Mouse (Mus musculus): ENCODE measurements at regions not wholly inside any gene's neighbourhood (a gene's known extent, or its start where the extent isn't known, plus 50 kb on each side); places are given as distances from the start of the nearest gene placed in this dataset.
A peak's percentile ranks its signal among the peaks of the same experiment; 100 is the strongest.

DNA sequence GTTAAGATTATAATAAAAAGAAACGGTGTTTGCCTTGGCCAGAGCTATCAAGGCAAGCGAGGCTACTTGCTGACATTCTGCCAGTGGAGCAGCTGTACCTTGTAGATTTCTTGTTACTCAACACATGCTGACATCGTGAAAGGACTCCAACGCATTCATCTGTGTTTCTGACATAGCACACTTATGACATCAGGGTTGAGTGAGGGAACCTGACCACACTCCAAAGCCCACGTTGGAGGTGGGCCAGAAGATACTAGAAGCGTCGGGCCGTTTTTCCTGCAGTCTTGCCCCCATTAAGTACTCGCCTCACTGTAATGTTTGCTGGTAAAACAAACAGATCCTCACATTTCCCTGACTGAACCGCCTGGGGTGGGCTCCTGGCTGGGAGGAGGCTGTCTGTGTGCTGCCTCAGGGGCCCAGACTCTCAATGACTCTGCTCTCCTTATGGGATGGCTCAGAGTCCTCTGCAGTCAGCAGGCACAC, 69.0 kb upstream of the Haao start:
- no peak overlapping the region for H3K9ac ChIP-seq (replicated peaks; ENCODE audit: low read length)
- H3K36me3 ChIP-seq (replicated peaks; ENCODE audit: control insufficient read depth, insufficient read depth, low read depth, low read length): no peaks in the 10 kb centered on the region
- H3K4me1 ChIP-seq (ENCODE audit: control insufficient read depth, insufficient read depth, low read length): peaks cover 6% of the 10 kb centered on the region
- no peak overlapping the region for H3K4me3 ChIP-seq (ENCODE audit: low read depth, low read length)
- H3K9me3 ChIP-seq (replicated peaks; ENCODE audit: control insufficient read depth, low read length): no peaks in the 10 kb centered on the region
- no peak overlapping the region for H3K4me2 ChIP-seq (ENCODE audit: low read depth, low read length)
- peak overlapping the region; percentile 35; the same call in 1 of the 2 replicates for H3K27ac ChIP-seq (replicated peaks; ENCODE audit: low read depth, low read length)
- 37% methylated on average over 10 of the region's 10 CpGs for WGBS
- no peaks in the 10 kb centered on the region for H3K27me3 ChIP-seq (ENCODE audit: control insufficient read depth, insufficient read depth, low read length)
- DNase-seq (ENCODE audit: low spot score): peak; percentile 29
- ATAC-seq (replicated peaks; ENCODE audit: insufficient number of reproducible peaks, low FRiP score, low TSS enrichment, low read depth): no peak

DNA sequence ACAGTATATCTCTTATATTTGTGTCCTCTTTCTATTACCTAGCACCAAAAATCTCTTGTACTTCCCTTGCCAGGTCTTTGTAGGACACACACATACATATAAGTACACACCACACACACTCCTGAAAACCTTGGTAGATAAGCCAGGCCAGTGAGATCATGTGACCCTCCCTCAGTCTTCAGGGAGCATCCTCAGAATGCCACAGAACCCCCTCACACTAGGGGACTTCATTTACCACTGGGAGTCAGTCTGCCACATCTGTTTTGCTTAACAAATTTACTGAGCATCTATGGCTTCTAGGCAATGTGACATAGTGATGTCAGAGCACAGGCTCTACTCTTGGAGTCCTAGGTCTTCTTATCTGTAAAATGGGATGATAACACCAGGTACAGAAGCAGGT, 67.3 kb upstream of the Haao start:
- no peak for ATAC-seq (replicated peaks; ENCODE audit: insufficient number of reproducible peaks, low FRiP score, low TSS enrichment, low read depth)
- 0 out of 2 replicates have a peak overlapping the region, but pooled peaks have one; percentile 94 for H3K27ac ChIP-seq (replicated peaks; ENCODE audit: low read depth, low read length)
- no peaks in the 10 kb centered on the region for H3K9me3 ChIP-seq (replicated peaks; ENCODE audit: control insufficient read depth, low read length)
- peaks cover 2% of the 10 kb centered on the region for H3K4me1 ChIP-seq (ENCODE audit: control insufficient read depth, insufficient read depth, low read length)
- H3K9ac ChIP-seq (replicated peaks; ENCODE audit: low read length): no peak overlapping the region
- DNase-seq (ENCODE audit: low spot score): no peak
- no peaks in the 10 kb centered on the region for H3K36me3 ChIP-seq (replicated peaks; ENCODE audit: control insufficient read depth, insufficient read depth, low read depth, low read length)
- H3K4me3 ChIP-seq (ENCODE audit: low read depth, low read length): no peak overlapping the region
- no peak overlapping the region for H3K4me2 ChIP-seq (ENCODE audit: low read depth, low read length)
- no peaks in the 10 kb centered on the region for H3K27me3 ChIP-seq (ENCODE audit: control insufficient read depth, insufficient read depth, low read length)

DNA sequence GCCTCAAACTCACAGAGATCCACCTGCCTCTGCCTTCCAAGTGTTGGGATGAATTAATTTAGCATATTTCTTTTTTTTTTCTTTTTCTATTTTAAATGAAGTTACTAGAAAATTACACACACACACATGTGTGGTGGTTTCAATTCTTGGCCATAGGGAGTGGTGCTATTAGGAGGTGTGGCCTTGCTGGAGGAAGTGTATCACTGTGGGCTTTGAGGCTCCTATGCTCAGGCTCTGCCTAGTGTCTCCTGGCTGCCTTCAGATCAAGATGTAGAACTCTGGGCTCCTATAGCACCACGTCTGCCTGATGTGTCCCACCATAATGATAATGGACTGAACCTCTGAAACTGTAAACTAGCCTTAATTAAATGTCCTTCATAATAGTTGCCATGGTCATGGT, 66.8 kb upstream of the Haao start:
- Histone ChIP-seq H3K9me3 (replicated peaks; ENCODE audit: control insufficient read depth, low read length) (no peaks in the 10 kb centered on the region), H3K9ac (replicated peaks; ENCODE audit: low read length) (no peak overlapping the region), H3K4me2 (ENCODE audit: low read depth, low read length) (no peak overlapping the region), H3K4me1 (ENCODE audit: control insufficient read depth, insufficient read depth, low read length) (peaks cover 2% of the 10 kb centered on the region), H3K27me3 (ENCODE audit: control insufficient read depth, insufficient read depth, low read length) (no peaks in the 10 kb centered on the region), H3K27ac (replicated peaks; ENCODE audit: low read depth, low read length) (0 out of 2 replicates have a peak overlapping the region, but pooled peaks have one; percentile 94), H3K4me3 (ENCODE audit: low read depth, low read length) (no peak overlapping the region), H3K36me3 (replicated peaks; ENCODE audit: control insufficient read depth, insufficient read depth, low read depth, low read length) (no peaks in the 10 kb centered on the region)
- DNase-seq (ENCODE audit: low spot score) (no peak), ATAC-seq (replicated peaks; ENCODE audit: insufficient number of reproducible peaks, low FRiP score, low TSS enrichment, low read depth) (no peak)
- 76% methylated on average over 1 of the region's 1 CpGs for WGBS

DNA sequence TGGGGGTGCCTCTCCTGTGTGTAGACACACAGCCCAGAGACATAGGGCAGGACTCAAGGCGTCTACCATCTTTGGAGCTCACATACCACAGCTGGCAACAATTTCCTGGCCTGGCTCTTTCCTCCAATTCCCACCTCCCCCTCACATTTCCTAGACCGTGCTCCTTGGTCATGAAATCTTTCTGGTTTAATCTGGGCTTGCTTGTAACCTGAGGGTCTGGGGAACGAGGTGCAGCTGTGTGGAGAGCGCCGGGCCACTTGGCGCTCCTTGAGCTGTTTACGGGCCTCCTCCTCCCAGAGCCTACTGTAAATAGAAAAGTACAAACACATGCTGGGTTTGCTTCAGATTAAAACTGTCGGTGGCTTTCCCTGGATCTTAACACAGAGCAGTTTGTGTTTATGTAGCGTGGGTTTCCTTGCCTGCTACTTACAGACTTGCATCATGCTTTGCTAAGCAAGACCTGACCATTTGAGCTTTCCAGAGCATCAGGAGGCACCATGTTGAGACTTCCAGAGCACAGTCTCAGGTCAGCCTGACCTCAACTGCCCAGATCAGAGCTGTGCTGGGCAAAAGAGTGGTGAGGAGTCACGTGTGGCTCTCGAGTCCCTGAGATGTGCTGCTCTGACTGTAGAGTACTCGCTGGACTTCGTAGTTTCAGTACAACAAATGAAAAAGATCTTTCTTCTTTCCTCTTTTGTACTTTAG, 66.1 kb upstream of the Haao start:
- 29% methylated on average over 13 of the region's 13 CpGs for WGBS
- Histone ChIP-seq H3K4me3 (ENCODE audit: low read depth, low read length) (no peak overlapping the region), H3K4me1 (ENCODE audit: control insufficient read depth, insufficient read depth, low read length) (peaks cover 2% of the 10 kb centered on the region), H3K4me2 (ENCODE audit: low read depth, low read length) (no peak overlapping the region), H3K27me3 (ENCODE audit: control insufficient read depth, insufficient read depth, low read length) (no peaks in the 10 kb centered on the region), H3K9ac (replicated peaks; ENCODE audit: low read length) (peak overlapping the region; percentile 29; the same call in 1 of the 2 replicates), H3K9me3 (replicated peaks; ENCODE audit: control insufficient read depth, low read length) (no peaks in the 10 kb centered on the region), H3K27ac (replicated peaks; ENCODE audit: low read depth, low read length) (peak overlapping the region; percentile 94), H3K36me3 (replicated peaks; ENCODE audit: control insufficient read depth, insufficient read depth, low read depth, low read length) (no peaks in the 10 kb centered on the region)
- DNase-seq (ENCODE audit: low spot score): peak; percentile 96
- ATAC-seq (replicated peaks; ENCODE audit: insufficient number of reproducible peaks, low FRiP score, low TSS enrichment, low read depth): peak; percentile 86

DNA sequence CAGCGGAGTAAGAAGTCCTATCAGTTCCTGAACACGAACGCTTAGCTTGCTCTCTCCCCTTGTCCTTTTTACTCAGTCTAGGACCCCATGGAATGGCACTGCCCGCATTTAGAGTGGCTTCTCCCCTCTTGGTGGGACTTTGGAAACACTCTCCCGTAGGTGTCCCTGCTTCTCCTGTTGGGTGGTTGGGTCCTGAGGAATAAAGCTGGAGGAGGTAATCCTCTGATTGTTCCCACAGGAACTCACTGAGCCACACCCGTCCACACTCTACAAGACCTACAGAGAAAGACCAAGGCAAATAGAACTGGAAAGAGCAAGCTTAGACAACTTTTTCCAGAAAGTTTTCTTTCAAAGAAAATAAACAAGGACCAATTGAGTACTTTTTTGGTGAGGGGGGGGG, 64.7 kb upstream of the Haao start:
- ATAC-seq (replicated peaks; ENCODE audit: insufficient number of reproducible peaks, low FRiP score, low TSS enrichment, low read depth): no peak
- DNase-seq (ENCODE audit: low spot score): no peak
- Histone ChIP-seq H3K27ac (replicated peaks; ENCODE audit: low read depth, low read length) (no peak overlapping the region), H3K4me3 (ENCODE audit: low read depth, low read length) (no peak overlapping the region), H3K9ac (replicated peaks; ENCODE audit: low read length) (no peak overlapping the region), H3K36me3 (replicated peaks; ENCODE audit: control insufficient read depth, insufficient read depth, low read depth, low read length) (no peaks in the 10 kb centered on the region), H3K9me3 (replicated peaks; ENCODE audit: control insufficient read depth, low read length) (no peaks in the 10 kb centered on the region), H3K27me3 (ENCODE audit: control insufficient read depth, insufficient read depth, low read length) (no peaks in the 10 kb centered on the region), H3K4me2 (ENCODE audit: low read depth, low read length) (no peak overlapping the region), H3K4me1 (ENCODE audit: control insufficient read depth, insufficient read depth, low read length) (peaks cover 2% of the 10 kb centered on the region)
- 88% methylated on average over 6 of the region's 6 CpGs for WGBS

DNA sequence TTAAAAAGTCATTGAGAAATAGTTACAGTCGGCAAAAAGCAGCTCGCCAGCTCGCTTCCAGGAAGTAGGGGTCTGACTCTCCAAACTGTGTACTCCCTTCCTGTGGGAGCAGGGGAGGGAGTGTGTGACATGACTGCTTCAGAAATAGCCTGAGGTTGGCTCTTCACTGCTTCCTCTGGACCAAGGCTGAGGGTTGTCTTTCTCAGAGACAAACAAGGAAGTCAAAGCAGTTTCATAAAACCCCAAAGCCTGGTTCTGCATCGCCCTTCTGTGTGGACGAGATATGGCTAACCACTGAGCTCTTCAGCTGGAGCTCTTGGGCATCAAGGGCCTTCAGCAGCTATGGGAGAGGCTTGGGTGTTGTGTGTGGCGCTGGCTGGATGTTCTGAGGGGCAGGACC, 61.0 kb upstream of the Haao start:
- no peaks in the 10 kb centered on the region for H3K9me3 ChIP-seq (replicated peaks; ENCODE audit: control insufficient read depth, low read length)
- DNase-seq (ENCODE audit: low spot score) (no peak), ATAC-seq (replicated peaks; ENCODE audit: insufficient number of reproducible peaks, low FRiP score, low TSS enrichment, low read depth) (no peak)
- H3K4me1 ChIP-seq (ENCODE audit: control insufficient read depth, insufficient read depth, low read length): no peaks in the 10 kb centered on the region
- no peak overlapping the region for H3K27ac ChIP-seq (replicated peaks; ENCODE audit: low read depth, low read length)
- H3K4me3 ChIP-seq (ENCODE audit: low read depth, low read length): no peak overlapping the region
- WGBS: 86% methylated on average over 6 of the region's 6 CpGs
- H3K36me3 ChIP-seq (replicated peaks; ENCODE audit: control insufficient read depth, insufficient read depth, low read depth, low read length): no peaks in the 10 kb centered on the region
- H3K4me2 ChIP-seq (ENCODE audit: low read depth, low read length): no peak overlapping the region
- H3K27me3 ChIP-seq (ENCODE audit: control insufficient read depth, insufficient read depth, low read length): no peaks in the 10 kb centered on the region
- no peak overlapping the region for H3K9ac ChIP-seq (replicated peaks; ENCODE audit: low read length)

DNA sequence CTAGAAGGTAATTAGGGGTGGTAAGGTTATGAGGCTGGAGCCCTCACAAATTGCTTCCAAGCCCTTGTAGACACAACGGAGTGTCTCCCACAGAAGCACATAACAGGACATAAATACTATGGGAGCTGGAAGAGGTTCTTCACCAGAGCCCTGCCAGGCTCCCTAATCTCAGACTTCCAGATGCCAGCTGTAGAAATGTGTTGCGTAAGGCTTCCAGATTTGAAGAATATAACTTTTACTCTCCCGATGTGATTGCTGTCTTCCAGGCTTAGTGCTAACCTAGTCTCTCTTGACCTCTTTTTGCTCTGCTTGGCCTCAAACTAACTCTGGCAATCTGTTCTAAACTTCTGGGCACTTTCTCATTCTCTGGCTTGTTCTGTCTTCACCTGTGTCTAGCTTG, 59.8 kb upstream of the Haao start:
- no peak overlapping the region for H3K9ac ChIP-seq (replicated peaks; ENCODE audit: low read length)
- no peaks in the 10 kb centered on the region for H3K36me3 ChIP-seq (replicated peaks; ENCODE audit: control insufficient read depth, insufficient read depth, low read depth, low read length)
- 94% methylated on average over 3 of the region's 3 CpGs for WGBS
- no peak overlapping the region for H3K4me3 ChIP-seq (ENCODE audit: low read depth, low read length)
- H3K4me2 ChIP-seq (ENCODE audit: low read depth, low read length): no peak overlapping the region
- H3K27ac ChIP-seq (replicated peaks; ENCODE audit: low read depth, low read length): no peak overlapping the region
- H3K9me3 ChIP-seq (replicated peaks; ENCODE audit: control insufficient read depth, low read length): no peaks in the 10 kb centered on the region
- H3K27me3 ChIP-seq (ENCODE audit: control insufficient read depth, insufficient read depth, low read length): no peaks in the 10 kb centered on the region
- H3K4me1 ChIP-seq (ENCODE audit: control insufficient read depth, insufficient read depth, low read length): no peaks in the 10 kb centered on the region
- DNase-seq (ENCODE audit: low spot score) (no peak), ATAC-seq (replicated peaks; ENCODE audit: insufficient number of reproducible peaks, low FRiP score, low TSS enrichment, low read depth) (no peak)

DNA sequence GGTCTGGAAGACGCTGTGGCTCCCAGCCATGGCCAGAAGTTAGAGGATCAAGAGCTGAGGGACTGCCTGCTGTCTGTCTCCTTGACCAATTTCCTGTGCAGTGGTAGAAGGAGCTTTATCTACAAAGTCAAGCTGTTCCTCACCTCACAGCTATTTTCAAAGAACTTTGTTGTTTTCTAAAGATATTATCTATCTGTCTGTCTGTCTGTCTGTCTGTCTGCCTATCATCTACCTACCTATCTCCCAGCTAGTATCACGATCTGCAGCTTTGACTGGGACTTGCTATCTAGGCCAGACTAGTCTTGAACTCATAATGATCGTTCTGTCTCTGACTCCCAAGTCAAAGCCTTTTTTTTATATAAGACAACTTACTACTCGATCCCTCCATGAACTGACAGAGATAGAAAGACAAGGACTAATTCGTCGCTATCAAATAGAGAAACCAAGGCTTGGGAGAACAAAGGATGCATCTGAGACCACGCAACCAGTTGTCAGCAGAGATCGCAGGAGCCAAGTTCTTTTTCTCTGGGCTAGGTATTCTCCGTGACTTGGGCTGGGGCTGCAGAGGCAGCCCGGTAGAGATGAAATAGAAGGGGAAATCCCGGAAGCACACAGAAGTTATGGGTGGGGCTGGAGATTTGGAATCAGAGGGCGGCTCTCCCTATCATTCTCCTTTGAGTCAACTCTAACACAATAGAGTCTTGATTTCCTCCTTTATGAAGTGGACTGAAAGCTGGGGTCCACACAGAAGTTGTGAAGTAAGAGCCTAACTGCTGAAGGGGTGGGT, 59.2 kb upstream of the Haao start:
- H3K36me3 ChIP-seq (replicated peaks; ENCODE audit: control insufficient read depth, insufficient read depth, low read depth, low read length): no peaks in the 10 kb centered on the region
- H3K27ac ChIP-seq (replicated peaks; ENCODE audit: low read depth, low read length): no peak overlapping the region
- 89% methylated on average over 12 of the region's 12 CpGs for WGBS
- no peak overlapping the region for H3K9ac ChIP-seq (replicated peaks; ENCODE audit: low read length)
- H3K4me3 ChIP-seq (ENCODE audit: low read depth, low read length): no peak overlapping the region
- H3K4me1 ChIP-seq (ENCODE audit: control insufficient read depth, insufficient read depth, low read length): no peaks in the 10 kb centered on the region; the same call in 1 of the 2 replicates
- no peak overlapping the region for H3K4me2 ChIP-seq (ENCODE audit: low read depth, low read length)
- no peak for ATAC-seq (replicated peaks; ENCODE audit: insufficient number of reproducible peaks, low FRiP score, low TSS enrichment, low read depth)
- no peaks in the 10 kb centered on the region for H3K9me3 ChIP-seq (replicated peaks; ENCODE audit: control insufficient read depth, low read length)
- H3K27me3 ChIP-seq (ENCODE audit: control insufficient read depth, insufficient read depth, low read length): no peaks in the 10 kb centered on the region
- DNase-seq (ENCODE audit: low spot score): no peak
